Mouse (Mus musculus) urinary bladder, postnatal 25 days (tissue): ENCODE data around the gene Cacna2d3.

Source experiments
- DNase-seq: peaks from one replicate; pipeline ENCODE4 v3.0.0; 2022; ENCODE audit warnings: low spot score

Gene Cacna2d3

DNA sequence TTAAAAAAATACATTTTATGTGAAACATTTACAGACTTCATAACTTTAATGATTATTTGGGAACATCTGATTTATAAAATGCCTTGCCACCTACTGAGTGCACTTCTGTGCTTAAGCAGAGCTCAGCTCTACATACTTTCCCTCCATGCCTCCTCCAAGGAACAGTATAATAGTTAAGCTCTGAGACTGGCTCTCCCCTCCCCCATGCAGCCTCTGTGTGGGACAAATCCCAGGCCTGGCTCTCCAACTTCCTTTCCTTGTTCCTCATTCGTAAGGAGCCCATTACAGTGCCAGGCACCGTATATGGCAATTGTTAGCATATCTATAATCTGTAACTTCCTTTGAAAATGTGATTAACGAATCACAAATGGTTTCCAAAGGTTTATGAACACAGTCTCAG lies 644.2 kb downstream of the Cacna2d3 start:
- DNase-seq: no peak

DNA sequence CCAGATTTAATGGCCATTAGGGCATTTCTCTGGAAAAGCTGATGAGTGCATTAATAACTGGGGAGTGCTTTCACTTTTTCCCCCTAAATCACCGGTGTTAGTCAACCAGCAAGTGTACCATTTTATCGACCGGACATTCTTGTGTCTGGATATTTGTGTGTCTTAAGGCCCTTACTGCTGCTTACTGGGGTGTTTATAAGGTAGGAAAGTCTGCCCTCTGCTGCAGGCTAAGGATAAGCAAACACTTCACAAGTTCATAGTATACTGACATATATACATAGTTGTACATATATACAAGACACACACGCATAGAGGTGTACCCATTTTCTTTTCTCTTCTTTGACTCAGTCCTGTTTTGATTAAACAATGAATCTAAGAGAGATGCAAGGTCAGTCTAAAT lies 647.9 kb downstream of the Cacna2d3 start:
- DNase-seq: no peak

DNA sequence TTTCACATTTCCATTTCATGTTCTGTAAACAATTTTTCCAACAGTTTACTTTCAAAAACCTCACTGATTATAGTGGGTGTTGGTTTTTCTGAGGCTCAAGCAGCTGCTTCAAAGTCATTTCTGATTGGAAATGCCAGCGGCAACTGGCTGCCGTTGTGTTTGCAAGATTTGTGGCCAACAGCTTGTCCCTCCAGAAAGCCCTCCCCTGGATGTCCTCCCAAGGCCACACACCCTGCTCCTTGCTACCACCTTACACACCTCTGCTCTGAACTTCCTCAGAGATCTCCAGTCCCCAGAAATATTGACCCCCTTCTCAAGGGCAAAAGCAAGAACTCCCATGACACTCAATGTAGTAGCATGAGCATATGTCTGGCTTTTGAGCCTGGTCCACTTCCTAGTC lies 659.0 kb downstream of the Cacna2d3 start:
- no peak for DNase-seq

DNA sequence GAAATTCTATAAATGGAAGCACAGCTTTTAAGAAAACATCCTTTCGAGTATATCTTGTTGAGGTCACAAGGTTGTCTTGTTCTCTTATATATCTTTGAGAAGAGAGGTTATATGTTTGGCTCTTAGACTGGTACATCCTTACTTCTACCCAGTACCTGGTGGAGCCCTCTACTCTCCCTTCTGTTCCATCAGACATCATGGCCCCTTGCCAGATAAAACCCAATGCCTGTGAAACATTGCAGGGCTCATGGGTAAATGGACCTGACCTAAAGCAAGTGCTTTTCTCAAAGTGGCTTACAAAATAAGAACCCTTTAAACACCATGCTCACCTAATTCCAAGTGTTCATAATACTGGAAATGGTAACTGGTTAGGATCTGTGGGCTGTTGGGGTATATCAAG lies 660.2 kb downstream of the Cacna2d3 start:
- DNase-seq: no peak

DNA sequence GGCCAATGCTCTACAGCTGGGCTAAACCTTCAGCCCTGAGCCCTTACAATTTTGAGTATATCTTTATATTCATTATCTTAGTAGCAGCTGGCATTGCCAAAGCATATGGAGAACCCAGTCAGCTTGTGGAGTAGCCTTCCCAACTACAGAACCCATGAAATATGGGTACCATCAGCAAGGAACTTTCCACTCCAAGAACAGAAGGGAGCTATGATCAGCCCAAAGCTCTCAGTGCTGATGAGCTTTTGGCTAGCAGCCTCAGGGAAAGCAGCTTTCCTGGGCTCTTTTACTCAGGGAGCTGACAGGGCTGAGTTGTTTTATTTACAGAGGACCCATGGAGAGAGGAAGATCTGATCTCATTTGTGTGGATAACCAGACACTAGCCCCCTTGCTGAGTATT lies 661.0 kb downstream of the Cacna2d3 start:
- no peak for DNase-seq

DNA sequence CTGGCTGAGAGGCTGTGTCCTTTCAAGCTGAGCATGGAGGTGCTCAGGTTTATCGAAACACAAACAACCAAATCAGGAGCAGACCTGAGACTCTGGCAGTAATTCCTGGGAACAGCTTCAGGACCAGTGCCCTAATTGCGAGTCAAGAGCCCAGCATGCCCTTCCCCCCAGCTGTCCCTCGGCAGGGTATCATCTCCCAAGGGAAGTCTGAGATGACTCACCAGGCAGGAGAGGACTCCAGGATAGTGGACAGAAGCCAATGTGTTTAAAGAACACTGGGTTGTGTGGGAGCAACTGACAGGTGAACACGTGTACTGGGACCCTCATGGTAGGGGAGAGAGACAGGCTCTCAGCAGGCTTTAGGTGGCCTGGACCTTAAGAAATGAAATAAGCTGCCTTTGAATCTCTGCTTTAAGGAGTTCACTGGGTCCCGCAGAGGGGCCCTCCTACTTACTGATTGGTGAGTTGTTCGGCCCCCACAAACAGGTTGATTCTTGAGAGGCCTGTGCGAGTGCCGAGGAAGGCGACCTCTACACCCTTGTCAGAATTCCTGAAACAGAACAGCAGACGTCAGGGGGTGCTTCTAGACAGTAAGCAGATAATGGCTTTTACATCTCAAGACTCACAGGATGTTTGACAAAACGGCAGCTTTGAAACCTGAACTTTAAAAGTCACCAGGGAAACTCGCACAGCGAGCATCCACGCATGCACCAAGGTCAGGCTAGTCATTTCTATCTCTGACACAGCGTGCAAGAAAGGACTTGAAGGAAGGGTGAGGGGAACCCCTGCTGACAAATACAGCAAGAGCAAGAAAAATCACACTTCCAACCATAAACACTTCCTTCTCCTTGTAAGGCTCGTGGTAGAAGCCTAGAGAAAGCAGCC lies 669.5 kb downstream of the Cacna2d3 start:
- DNase-seq: no peak

DNA sequence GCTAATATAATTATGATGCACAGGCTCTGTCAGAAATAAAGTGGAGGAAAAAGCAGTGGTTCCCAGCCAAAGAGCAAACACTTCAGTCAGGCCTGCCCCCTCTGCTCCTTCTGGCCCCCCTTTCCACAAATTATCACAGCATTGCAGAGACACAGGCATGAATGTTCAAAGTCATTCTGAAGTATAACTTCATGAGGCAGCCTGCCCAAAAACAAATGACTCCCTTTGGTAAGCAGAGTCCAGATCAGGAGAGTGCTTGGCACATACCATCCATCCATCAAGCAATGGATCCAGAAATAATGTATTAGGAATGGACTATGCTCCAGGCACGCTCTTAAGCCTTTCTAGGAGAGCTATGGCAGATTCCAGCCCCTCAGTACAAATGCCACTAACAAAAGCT lies 679.3 kb downstream of the Cacna2d3 start:
- no peak for DNase-seq

DNA sequence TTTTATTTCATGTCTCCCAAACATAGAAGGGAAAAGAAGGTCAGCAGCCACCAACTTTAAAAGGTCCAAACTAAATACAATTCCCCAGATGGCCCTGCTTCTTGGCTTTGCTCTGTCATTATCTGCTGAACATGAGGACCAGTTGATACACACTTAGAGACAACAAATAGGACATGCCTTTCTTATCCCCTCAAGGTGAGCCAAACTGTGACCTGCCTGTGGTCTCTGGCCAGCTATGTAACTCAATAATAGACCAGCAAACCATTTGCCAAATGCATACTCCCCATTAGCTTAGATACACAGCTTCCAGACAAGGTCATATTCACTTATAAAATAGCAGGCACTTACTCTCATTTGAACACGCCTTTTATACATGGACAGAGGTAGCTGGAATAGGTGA lies 680.2 kb downstream of the Cacna2d3 start:
- no peak for DNase-seq

DNA sequence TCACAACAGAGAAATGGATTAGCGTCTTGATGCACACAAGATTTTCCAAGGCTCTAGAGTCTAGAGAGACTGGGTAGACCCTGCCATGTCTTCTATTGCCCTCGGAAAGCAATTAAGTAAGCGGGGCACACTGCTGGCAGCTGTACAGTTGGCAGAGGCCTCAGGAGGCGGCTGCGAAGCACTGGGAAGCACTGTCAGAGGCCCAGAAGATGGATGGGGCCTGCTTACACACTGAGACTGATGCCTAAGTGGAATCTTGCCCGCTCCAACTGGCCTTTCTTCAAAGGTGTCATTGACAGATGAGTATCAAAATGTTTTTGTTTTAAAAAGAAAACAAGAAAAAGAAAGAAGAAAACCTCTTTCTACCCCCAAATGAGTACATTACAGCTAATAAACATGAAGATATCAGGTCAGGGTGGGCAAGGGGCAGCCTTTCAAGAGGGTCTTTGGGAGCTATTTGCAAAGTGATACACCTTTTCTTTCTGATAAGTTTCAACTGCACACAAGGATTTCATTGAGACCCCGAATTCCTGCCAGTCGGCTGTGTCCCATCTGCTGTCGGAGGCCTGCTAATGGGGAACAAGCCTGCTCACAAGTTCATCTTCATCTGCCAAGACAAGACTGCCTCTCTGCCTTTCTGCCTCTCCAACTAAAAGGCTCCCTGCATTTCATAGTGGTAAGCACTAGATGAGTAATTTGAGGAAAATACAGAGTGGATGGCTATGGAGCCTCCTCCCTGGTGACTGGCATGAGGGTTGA lies 680.9 kb downstream of the Cacna2d3 start:
- no peak for DNase-seq

DNA sequence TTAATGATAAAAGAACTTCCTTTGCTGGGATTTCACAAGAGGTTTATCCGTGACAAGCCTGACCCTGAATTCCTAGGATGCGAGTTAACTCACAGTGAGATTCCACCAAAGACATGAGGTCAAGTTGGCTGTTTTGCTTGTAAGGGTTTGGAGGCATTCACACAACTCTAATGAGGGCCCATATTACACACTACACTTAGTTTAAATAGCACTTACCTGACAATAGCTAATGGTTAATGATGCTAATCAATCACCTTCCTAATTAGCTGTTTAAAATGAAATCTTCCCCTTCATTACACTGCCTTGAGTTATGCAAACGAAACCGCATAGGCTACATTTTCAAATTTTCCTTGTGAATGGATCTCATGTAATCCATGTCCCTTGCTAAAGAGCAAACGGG lies 683.4 kb downstream of the Cacna2d3 start:
- no peak for DNase-seq

DNA sequence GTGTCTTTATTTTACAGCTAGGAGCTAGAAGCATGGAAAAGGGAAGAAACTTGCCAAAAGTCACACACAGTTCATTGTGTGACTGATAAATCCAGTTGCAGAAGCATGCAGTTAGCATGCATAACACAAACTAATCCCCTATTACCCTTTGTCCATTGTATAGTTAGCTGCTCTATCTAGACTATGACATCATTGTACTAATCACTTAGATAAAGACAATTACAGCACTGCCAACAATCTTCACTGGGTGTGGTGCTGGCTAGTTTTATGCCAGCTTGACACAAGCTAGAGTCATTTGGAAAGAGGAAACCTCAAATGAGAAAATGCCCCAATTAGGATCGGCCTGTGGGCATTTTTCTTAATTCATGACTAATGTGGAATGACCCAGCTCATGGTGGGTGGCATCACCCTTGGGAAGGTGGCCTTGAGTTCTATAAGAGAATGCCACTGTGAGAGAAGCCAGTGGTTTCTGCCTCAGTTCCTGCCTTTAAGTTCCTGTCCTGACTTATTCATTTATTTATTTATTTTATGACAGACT lies 689.7 kb downstream of the Cacna2d3 start:
- no peak for DNase-seq

DNA sequence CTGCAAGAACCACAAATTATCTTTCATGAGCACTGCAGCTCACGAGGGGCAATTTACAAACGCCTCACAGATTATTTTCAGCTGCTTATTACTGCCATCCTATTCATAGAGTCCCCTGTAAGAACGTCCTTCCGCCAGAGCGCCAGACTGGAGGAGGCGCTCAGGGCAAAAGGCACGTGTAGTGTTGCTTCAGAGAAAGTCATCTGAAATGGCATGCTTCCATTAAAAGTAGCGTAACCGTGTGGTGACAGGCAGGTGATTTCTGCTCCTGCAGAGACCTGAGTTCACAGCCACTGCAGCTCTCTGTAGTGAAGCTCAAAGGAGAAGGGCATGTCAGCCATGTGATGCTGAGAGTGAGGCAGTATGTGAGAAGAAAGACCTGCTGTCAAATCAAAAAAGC lies 691.1 kb downstream of the Cacna2d3 start:
- no peak for DNase-seq

DNA sequence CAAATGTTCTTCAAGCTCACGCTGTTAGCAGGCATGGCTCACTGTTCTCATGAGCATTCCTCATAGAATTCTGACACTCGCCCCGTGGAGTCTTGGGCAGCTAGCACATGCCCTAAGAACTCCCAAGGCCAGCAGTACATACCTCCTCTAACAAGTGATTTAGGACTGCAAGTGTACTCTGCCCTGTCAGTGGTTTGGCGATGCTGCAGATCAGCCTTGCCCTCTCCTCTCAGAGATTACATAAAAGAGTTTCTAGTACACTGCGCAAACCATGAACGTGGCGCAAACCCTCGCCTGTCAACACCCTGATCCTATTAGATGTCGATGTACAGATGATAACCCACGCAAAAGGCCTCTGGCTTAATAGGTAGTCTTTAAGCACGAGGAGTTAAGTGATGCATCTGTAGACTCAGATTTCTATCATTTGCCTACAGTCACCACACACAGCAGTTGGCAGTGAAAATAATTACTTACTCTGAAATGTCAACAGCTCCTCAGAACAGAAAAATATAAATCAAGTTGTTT lies 691.7 kb downstream of the Cacna2d3 start:
- DNase-seq: no peak

DNA sequence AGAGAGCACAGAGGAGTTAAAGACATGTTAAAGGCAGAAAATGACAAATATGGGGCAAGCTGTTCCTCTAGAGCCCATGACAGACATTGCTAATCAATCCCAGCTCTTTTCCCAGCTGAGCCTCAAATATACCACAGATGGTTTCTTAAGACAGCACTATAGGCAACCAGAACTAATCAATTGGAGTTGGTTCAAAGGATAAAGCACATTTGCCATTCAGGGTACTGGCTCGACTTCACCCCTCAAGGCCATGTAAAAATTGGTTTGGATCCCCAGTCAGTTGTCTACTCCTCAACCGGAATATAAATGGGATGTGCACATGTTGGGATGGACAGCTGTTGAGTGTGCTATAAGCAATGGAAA lies 692.6 kb downstream of the Cacna2d3 start:
- no peak for DNase-seq

DNA sequence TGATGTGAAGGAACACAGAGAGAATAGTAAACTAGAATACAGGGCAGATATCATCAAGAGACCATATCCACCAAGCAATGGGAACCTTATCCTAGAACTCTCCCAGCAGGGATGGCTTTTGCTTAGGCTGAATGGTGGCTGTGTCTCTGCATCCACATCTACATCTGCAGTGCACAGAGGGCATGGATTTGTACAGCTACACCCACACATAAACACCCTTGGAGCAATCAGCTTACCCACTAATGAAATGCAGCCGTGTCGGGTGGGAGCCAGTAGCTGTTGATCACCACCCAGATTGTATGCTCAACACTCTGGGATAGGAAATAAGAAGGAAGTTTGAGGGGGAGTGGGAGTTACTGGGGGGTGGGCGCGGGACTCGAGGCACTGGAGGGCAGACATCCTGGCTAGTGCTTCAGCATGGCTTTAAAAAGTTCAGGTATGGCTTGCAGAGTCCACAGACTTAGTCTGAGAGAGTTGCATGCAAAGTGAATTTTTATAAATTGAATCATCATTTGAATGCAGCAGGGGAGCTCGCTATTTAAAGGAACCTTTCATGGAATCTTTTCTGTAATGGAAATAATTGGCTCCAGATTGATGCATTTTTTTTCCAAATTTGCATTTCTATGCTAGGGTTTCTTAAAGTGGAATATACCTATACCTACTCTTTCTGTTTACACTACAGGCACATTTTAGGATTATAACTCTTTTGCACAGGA lies 693.1 kb downstream of the Cacna2d3 start:
- no peak for DNase-seq

DNA sequence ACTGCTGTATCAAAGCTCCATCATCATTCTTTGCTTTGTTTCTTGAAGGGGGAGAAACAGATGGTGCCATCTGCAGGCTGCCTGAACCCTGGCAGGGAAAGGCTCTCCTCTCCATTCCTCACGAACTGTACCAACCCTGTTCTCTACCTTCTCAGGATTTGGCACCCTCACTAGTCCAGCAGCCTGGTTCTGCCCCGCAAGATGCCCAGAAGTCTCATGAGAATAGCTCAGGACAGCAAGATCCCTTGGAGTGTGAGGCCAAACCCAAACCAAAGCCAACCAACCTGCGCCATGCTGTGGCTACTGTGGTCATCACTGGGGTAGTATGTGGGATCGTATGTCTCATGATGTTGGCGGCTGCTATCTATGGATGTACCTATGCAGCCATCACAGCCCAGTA lies 694.4 kb downstream of the Cacna2d3 start:
- DNase-seq: no peak

DNA sequence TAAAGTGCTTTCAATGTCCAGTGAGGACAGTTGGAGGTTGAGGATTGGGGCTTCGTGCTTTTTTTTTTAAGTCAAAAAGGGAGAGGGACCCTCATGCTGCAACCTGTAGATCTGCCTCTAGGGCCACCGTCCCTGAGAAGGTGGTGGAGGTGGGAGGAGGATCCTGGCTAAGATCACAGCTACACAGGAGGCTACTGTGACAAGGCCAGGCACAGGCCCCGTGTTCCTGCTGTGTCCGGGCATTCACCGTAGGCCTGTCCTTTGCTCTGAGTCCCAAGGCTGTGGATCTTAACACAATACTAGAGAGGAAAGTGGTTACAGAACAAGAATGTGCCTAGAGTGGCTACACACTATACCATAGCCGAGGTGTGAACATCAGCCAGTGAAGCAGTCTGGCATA lies 696.3 kb downstream of the Cacna2d3 start:
- no peak for DNase-seq

DNA sequence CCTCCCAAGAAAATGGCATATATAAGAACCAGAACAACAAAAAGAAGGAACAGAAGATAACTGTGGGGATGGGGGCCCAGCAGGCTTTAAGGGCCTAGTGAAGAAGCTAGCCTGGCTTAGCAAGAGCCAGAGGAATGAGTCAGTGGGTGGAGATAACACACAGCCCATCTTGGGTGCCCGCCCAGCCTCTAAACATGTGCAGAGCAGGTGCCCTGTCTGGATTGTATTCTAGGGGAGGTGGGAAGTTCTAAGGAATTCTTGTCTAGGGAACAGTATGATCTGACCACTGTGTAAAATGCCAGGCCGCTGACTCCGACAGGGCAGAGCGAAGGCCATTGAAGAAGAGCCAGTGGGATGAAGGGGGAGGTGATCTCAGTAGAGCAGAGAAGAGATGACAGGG lies 698.4 kb downstream of the Cacna2d3 start:
- DNase-seq: no peak

DNA sequence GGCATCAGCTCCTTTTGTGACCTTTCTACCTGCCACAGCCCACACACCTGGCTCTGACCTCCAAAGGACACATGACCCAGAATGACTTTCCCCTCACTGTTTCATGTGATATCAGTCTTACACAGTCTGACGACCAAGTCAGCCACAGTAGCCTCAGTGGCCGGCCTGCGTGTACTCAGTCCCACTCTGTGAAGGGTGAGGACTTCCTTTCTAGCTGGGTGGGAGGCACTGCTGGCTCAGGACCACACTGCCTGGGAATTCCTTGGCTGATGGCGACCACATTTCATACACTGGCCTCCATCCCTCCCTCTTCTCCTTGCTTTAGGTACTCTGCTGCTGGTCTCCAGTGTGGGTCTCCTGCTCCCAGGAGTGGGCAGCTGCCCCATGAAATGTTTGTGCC lies 700.4 kb downstream of the Cacna2d3 start:
- no peak for DNase-seq

DNA sequence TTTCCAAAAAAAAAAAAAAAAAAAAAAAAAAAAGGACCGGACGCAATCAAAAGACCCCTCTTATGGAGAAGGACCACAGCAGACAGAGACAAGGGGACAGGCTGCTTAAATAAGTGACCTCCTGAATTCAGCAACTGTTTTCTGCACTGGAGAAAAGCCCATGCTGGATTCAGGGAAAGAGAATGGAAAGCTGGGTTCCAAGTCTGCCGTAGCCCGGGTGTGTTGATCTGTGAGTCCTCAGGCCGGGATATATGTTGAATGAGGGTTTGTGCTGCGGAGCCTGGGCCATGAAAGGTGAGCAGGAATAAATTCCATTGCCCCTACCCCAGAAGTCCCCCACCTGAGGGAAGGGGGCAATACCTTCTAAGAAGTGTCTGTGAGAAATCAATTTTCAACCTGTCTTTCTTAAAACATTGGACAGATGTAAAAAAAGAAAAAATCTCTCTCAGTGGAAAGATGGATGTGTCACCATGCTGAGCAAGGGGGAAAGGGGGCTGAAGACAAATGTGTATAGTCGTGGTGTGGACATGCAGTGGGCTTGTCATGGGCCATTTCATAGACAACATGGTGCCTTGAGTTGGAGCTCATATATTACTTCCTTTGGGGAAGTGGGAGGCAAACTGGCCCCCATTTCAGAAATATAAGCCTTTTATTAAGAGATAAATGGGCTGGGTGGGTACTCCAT lies 703.2 kb downstream of the Cacna2d3 start:
- DNase-seq: no peak

DNA sequence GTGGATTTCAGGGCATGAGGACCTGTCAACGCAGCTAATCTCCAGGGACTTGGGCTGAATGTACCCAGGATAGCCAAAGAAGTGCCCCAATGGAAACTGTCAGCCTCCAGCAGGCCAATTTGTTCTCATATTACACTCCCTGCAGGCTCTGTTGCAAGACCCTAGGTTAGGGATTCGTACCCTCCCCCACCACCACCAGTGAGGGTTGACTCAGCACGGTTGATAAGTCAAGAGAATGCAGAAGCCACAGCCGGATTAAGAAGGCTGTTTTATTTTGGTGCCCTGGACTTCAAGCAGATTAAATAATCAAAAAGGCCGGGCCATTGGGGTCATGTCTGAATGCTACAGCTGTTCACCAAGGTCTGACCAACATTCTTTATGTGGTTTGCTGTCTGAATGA lies 703.8 kb downstream of the Cacna2d3 start, which contains the start of gene Lrtm1:
Lrtm1 (plus strand) TSS at position 326 of the 400 bp plus-strand sequence.
- DNase-seq: no peak

DNA sequence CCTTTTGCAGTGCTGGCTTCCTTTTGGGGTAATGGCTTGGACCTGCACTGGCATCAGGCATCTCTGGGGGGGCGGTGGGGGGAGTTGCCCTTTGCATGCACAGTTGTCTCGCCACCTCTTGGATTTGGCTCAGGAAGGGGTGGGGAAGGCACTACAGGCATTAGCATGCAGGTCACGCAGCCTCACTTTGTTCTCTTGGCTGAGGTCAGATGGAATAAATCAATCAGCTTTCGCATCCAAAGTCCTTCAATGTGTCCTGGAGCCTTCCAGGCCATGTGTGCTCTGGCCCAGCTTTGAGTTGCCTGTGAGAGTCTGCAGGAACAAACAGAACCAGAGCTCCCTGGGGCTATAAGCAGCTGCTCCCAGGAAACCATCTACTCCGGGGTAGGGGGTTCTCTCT lies 705.8 kb downstream of the Cacna2d3 start:
- no peak for DNase-seq
